Mouse (Mus musculus) stomach, embryonic 16.5 days (tissue): ENCODE results near the gene March4. TPM values are rescaled to one million over a fixed set of nuclear protein-coding genes. Genes with fewer than 3 reads are reported as not detected.

Experiments used
- polyA plus RNA-seq: library from polyadenylated mRNA; unstranded; fragments of >200 nt; fragmentation: Nextera tagmentation; extraction: Ambion mirVana; gene quantifications from 2 replicates; pipeline ENCODE4 v1.2.1, GENCODE M21; 2015

The March4 gene
- polyA plus RNA-seq, 1 experiment from 2014 or later, result 0.14 TPM

Other genes with a start within 250 kb of the March4 start
- gene Xrcc5, start 229.5 kb downstream of the March4 start, polyA plus RNA-seq, result 35.0 and 37.5 TPM in 2 replicates
- gene Smarcal1, start 46.3 kb upstream of the March4 start, polyA plus RNA-seq, result 18.1 and 20.5 TPM in 2 replicates
- gene Ankar, start 163.6 kb upstream of the March4 start, polyA plus RNA-seq, result not detected in 2 replicates
- 1,425 and 1,770 TPM in 2 replicates for gene Rpl37a, start 174.4 kb upstream of the March4 start, polyA plus RNA-seq